Mouse (Mus musculus) hindlimb bud, embryonic 11.5 days (tissue): ENCODE measurements around the gene Olfr1054.
"Not testable (repeated sequence)": the region's sequence is repeated elsewhere in the genome, so short reads cannot be mapped to it uniquely, and the experiment has no call there.

Source experiments
- DNase-seq: peaks from one replicate; pipeline ENCODE4 v3.0.0-alpha.2; 2012; ENCODE audit warnings: low read depth, low spot score; ENCODE audit errors: extremely low spot score

Olfr1054 gene

GRCm38 (mm10) chr2:86335333-86335732 is at the start of gene Olfr1054:
TSS of gene Olfr1054 (minus strand) at chr2:86335433.
- DNase-seq: no peak

- DNase-seq: no peak
Observed at GRCm38 (mm10) chr2:86378293-86378692, 43.1 kb upstream of the Olfr1054 start, which contains the start of gene Olfr1057. TSS of gene Olfr1057 (minus strand) at chr2:86378393.

GRCm38 (mm10) chr2:86366342-86366741 is 31.1 kb upstream of the Olfr1054 start:
- DNase-seq: not testable (repeated sequence)

GRCm38 (mm10) chr2:86362369-86362768 is 27.1 kb upstream of the Olfr1054 start, which contains the start of gene Olfr1056:
TSS of gene Olfr1056 (minus strand) at chr2:86362469.
- DNase-seq: no peak

- not testable (repeated sequence) for DNase-seq
Observed at GRCm38 (mm10) chr2:86351751-86352150, 16.5 kb upstream of the Olfr1054 start.

- no peak for DNase-seq
Observed at GRCm38 (mm10) chr2:86350184-86350583, 15.0 kb upstream of the Olfr1054 start, which contains the start of gene Olfr1055. TSS of gene Olfr1055 (minus strand) at chr2:86350284.

GRCm38 (mm10) chr2:86315184-86315583 is 20.0 kb downstream of the Olfr1054 start, which contains the start of gene Olfr1053:
TSS of gene Olfr1053 (minus strand) at chr2:86315284.
- DNase-seq: no peak

- DNase-seq: no peak
Observed at GRCm38 (mm10) chr2:86292155-86292554, 43.1 kb downstream of the Olfr1054 start, which contains the start of gene Olfr1052. TSS of gene Olfr1052 (plus strand) at chr2:86292455.
